Mouse (Mus musculus) embryonic facial prominence, embryonic 11.5 days (tissue): ENCODE measurements at regions not wholly inside any gene's neighbourhood (a gene's known extent, or its start where the extent isn't known, plus 50 kb on each side); places are given as distances from the start of the nearest gene placed in this dataset.

Source experiments
- ATAC-seq: fragments of 200-750 bp; cut with Nextera tagmentation; replicated peaks from 2 replicates; pipeline ENCODE4 v1.8.0; 2017; ENCODE audit warnings: low read depth; ENCODE audit not compliant: insufficient number of reproducible peaks, low FRiP score, low TSS enrichment
- DNase-seq: peaks from one replicate; pipeline ENCODE4 v3.0.0-alpha.2; 2015; ENCODE audit warnings: low spot score
- H3K27ac ChIP-seq: fragments of 300-500 bp; sonication (generic); replicated peaks from 2 replicates; pipeline ENCODE4 v1.5.1; 2014; ENCODE audit warnings: mild to moderate bottlenecking, low read depth, low read length, control low read depth
- H3K27me3 ChIP-seq: fragments of 300-500 bp; sonication (generic); 2 replicates; pipeline ENCODE4 v1.6.1; 2014; ENCODE audit warnings: mild to moderate bottlenecking, low read length, moderate library complexity, mixed read lengths; ENCODE audit not compliant: control insufficient read depth, insufficient read depth
- H3K36me3 ChIP-seq: fragments of 300-500 bp; sonication (generic); replicated peaks from 2 replicates; pipeline ENCODE4 v1.6.1; 2014; ENCODE audit warnings: low read depth, mild to moderate bottlenecking, low read length, moderate library complexity, mixed read lengths; ENCODE audit not compliant: control insufficient read depth, insufficient read depth
- H3K4me1 ChIP-seq: fragments of 300-500 bp; sonication (generic); 2 replicates; pipeline ENCODE4 v1.6.1; 2014; ENCODE audit warnings: low read length, mixed read lengths; ENCODE audit not compliant: control insufficient read depth, insufficient read depth
- H3K4me2 ChIP-seq: fragments of 300-500 bp; sonication (generic); 2 replicates; pipeline ENCODE4 v1.6.1; 2014; ENCODE audit warnings: low read depth, mild to moderate bottlenecking, control low read depth, low read length, moderate library complexity
- H3K4me3 ChIP-seq: fragments of 300-500 bp; sonication (generic); 2 replicates; pipeline ENCODE4 v1.5.1; 2014; ENCODE audit warnings: low read depth, low read length, control low read depth
- H3K9ac ChIP-seq: fragments of 300-500 bp; sonication (generic); replicated peaks from 2 replicates; pipeline ENCODE4 v1.6.1; 2014; ENCODE audit warnings: mild to moderate bottlenecking, control low read depth, low read length
- H3K9me3 ChIP-seq: fragments of 300-500 bp; sonication (generic); replicated peaks from 2 replicates; pipeline ENCODE4 v1.6.1; 2016; ENCODE audit warnings: mild to moderate bottlenecking, low read length, inconsistent platforms, mixed read lengths; ENCODE audit not compliant: control insufficient read depth
- WGBS: fragments of 180-500 bp; shearing (Covaris S2); extraction: QIAGEN DNeasy Blood & Tissue Kit; methylation state at CpG from one replicate; pipeline ENCODE4 v1.1.7; 2014; 5-methylcytosine and 5-hydroxymethylcytosine counted together

- WGBS, result 73% methylated on average over 14 of the region's 14 CpGs
- ATAC-seq, result no peak
- H3K4me2 ChIP-seq, result no peak overlapping the region
These were observed 167.1 kb upstream of the Srrm4 start for GRCm38 (mm10) chr5:116758687-116759086.

GRCm38 (mm10) chr5:116752941-116753340 is 161.3 kb upstream of the Srrm4 start:
- H3K9ac ChIP-seq, result no peak overlapping the region
- WGBS, result 79% methylated on average over 2 of the region's 2 CpGs
- no peaks in the 10 kb centered on the region for H3K27me3 ChIP-seq
- H3K4me1 ChIP-seq, result no peaks in the 10 kb centered on the region
- ATAC-seq (no peak), DNase-seq (no peak)
- H3K36me3 ChIP-seq, result no peaks in the 10 kb centered on the region
- H3K4me3 ChIP-seq, result no peak overlapping the region
- no peak overlapping the region for H3K27ac ChIP-seq
- H3K4me2 ChIP-seq, result no peak overlapping the region
- H3K9me3 ChIP-seq, result no peaks in the 10 kb centered on the region

More at GRCm38 (mm10) chr5:116758687-116759086, 167.1 kb upstream of the Srrm4 start:
- no peak overlapping the region for H3K9ac ChIP-seq
- no peak for DNase-seq
- no peaks in the 10 kb centered on the region for H3K4me1 ChIP-seq
- no peaks in the 10 kb centered on the region for H3K36me3 ChIP-seq
- no peak overlapping the region for H3K27ac ChIP-seq
- H3K27me3 ChIP-seq, result no peaks in the 10 kb centered on the region
- H3K9me3 ChIP-seq, result no peaks in the 10 kb centered on the region
- H3K4me3 ChIP-seq, result no peak overlapping the region

GRCm38 (mm10) chr5:116752096-116752495 is 160.5 kb upstream of the Srrm4 start:
- Histone ChIP-seq H3K27me3 (no peaks in the 10 kb centered on the region), H3K4me2 (no peak overlapping the region), H3K36me3 (no peaks in the 10 kb centered on the region), H3K9me3 (no peaks in the 10 kb centered on the region), H3K27ac (no peak overlapping the region), H3K9ac (no peak overlapping the region), H3K4me3 (no peak overlapping the region), H3K4me1 (no peaks in the 10 kb centered on the region)
- ATAC-seq, result no peak
- DNase-seq, result no peak
- WGBS, result 77% methylated on average over 1 of the region's 1 CpGs

GRCm38 (mm10) chr5:116745776-116746175 is 154.2 kb upstream of the Srrm4 start:
- no peak for DNase-seq
- H3K4me3 ChIP-seq, result no peak overlapping the region
- 87% methylated on average over 4 of the region's 4 CpGs for WGBS

GRCm38 (mm10) chr5:116744389-116744788 is 152.8 kb upstream of the Srrm4 start:
- no peak overlapping the region for H3K4me3 ChIP-seq
- no peaks in the 10 kb centered on the region for H3K4me1 ChIP-seq
- H3K27me3 ChIP-seq, result no peaks in the 10 kb centered on the region
- no peak overlapping the region for H3K4me2 ChIP-seq
- no peak overlapping the region for H3K27ac ChIP-seq
- 63% methylated on average over 10 of the region's 10 CpGs for WGBS
- no peak overlapping the region for H3K9ac ChIP-seq
- no peaks in the 10 kb centered on the region for H3K9me3 ChIP-seq
- H3K36me3 ChIP-seq, result no peaks in the 10 kb centered on the region
- DNase-seq, result peak; percentile 21
- ATAC-seq, result no peak

More at GRCm38 (mm10) chr5:116745776-116746175, 154.2 kb upstream of the Srrm4 start:
- Histone ChIP-seq H3K36me3 (no peaks in the 10 kb centered on the region), H3K9ac (no peak overlapping the region), H3K27ac (no peak overlapping the region), H3K9me3 (no peaks in the 10 kb centered on the region), H3K4me1 (no peaks in the 10 kb centered on the region), H3K27me3 (no peaks in the 10 kb centered on the region), H3K4me2 (no peak overlapping the region)
- ATAC-seq, result no peak

- DNase-seq (no peak), ATAC-seq (no peak)
- Histone ChIP-seq H3K27me3 (no peaks in the 10 kb centered on the region), H3K9ac (no peak overlapping the region), H3K27ac (no peak overlapping the region), H3K4me1 (no peaks in the 10 kb centered on the region), H3K9me3 (no peaks in the 10 kb centered on the region), H3K4me3 (no peak overlapping the region), H3K4me2 (no peak overlapping the region), H3K36me3 (no peaks in the 10 kb centered on the region)
- 85% methylated on average over 4 of the region's 4 CpGs for WGBS
These were observed 144.0 kb upstream of the Srrm4 start for GRCm38 (mm10) chr5:116735622-116736021.

GRCm38 (mm10) chr5:116731509-116731908 is 139.9 kb upstream of the Srrm4 start:
- ATAC-seq, result no peak
- Histone ChIP-seq H3K4me2 (no peak overlapping the region), H3K27ac (no peak overlapping the region), H3K36me3 (no peaks in the 10 kb centered on the region), H3K4me1 (no peaks in the 10 kb centered on the region), H3K27me3 (no peaks in the 10 kb centered on the region), H3K9me3 (no peaks in the 10 kb centered on the region), H3K4me3 (no peak overlapping the region), H3K9ac (no peak overlapping the region)
- no peak for DNase-seq
- 91% methylated on average over 3 of the region's 3 CpGs for WGBS

- Histone ChIP-seq H3K9ac (no peak overlapping the region), H3K4me3 (no peak overlapping the region), H3K9me3 (no peaks in the 10 kb centered on the region), H3K36me3 (no peaks in the 10 kb centered on the region), H3K4me2 (no peak overlapping the region), H3K27ac (no peak overlapping the region), H3K27me3 (no peaks in the 10 kb centered on the region), H3K4me1 (no peaks in the 10 kb centered on the region)
- ATAC-seq (no peak), DNase-seq (no peak)
- 84% methylated on average over 1 of the region's 1 CpGs for WGBS
These were observed 127.6 kb upstream of the Srrm4 start for GRCm38 (mm10) chr5:116719200-116719599.
